Mouse (Mus musculus): ENCODE results near the gene Cds2. TPM values are rescaled to one million over a fixed set of nuclear protein-coding genes. Genes with fewer than 3 reads are reported as not detected.

Cds2 gene
- polyA plus RNA-seq, 1 experiment from 2014 or later: 17.0 TPM

GRCm38 (mm10) chr2:132251911-132252310 lies 11.0 kb upstream of the Cds2 start:
- Histone ChIP-seq H3K27ac (peak overlapping the region; percentile 86; the same call in 1 of the 2 replicates), H3K27me3 (replicated peaks) (no peaks in the 10 kb centered on the region), H3K4me2 (peak overlapping the region; percentile 73), H3K9me3 (no peaks in the 10 kb centered on the region), H3K9ac (peak overlapping the region; percentile 27; the same call in 1 of the 2 replicates), H3K4me3 (replicated peaks) (peak overlapping the region; percentile 69), H3K36me3 (peaks cover 2% of the 10 kb centered on the region; the same call in 1 of the 2 replicates), H3K4me1 (peaks cover 21% of the 10 kb centered on the region)
- 7% methylated on average over 8 of the region's 8 CpGs for WGBS
- ATAC-seq (ENCODE audit: insufficient read depth, low FRiP score, low read depth): no peak

GRCm38 (mm10) chr2:132252542-132253528 lies 10.1 kb upstream of the Cds2 start, which contains the start of gene Pcna:
Gene Pcna, minus strand, starts transcription at chr2:132253314.
- Histone ChIP-seq H3K27me3 (replicated peaks) (no peaks in the 10 kb centered on the region), H3K4me2 (peak within 1 kb of the TSS; percentile 73), H3K27ac (peak within 1 kb of the TSS; percentile 86), H3K9ac (peak within 1 kb of the TSS; percentile 27), H3K4me1 (peaks cover 20% of the 10 kb centered on the region), H3K36me3 (peaks cover 2% of the 10 kb centered on the region; the same call in 1 of the 2 replicates), H3K9me3 (no peaks in the 10 kb centered on the region), H3K4me3 (replicated peaks) (peak within 1 kb of the TSS; percentile 69)
- ATAC-seq (ENCODE audit: insufficient read depth, low FRiP score, low read depth): peak; percentile 99
- under 1% methylated on average over 79 of the region's 79 CpGs for WGBS

- peaks cover 13% of the 10 kb centered on the region; the same call in 1 of the 2 replicates for H3K4me1 ChIP-seq
- peaks cover 2% of the 10 kb centered on the region; the same call in 1 of the 2 replicates for H3K36me3 ChIP-seq
- under 1% methylated on average over 7 of the region's 7 CpGs for WGBS
- no peak for ATAC-seq (ENCODE audit: insufficient read depth, low FRiP score, low read depth)
- peak overlapping the region; percentile 73 for H3K4me2 ChIP-seq
- H3K27ac ChIP-seq: peak overlapping the region; percentile 86
- H3K9ac ChIP-seq: no peak overlapping the region
- no peaks in the 10 kb centered on the region for H3K9me3 ChIP-seq
- H3K27me3 ChIP-seq (replicated peaks): no peaks in the 10 kb centered on the region
- H3K4me3 ChIP-seq (replicated peaks): peak overlapping the region; percentile 69
Observed at GRCm38 (mm10) chr2:132253603-132254002, 9.3 kb upstream of the Cds2 start.

- ATAC-seq (ENCODE audit: insufficient read depth, low FRiP score, low read depth): no peak
- no peak overlapping the region for H3K4me2 ChIP-seq
- no peak overlapping the region for H3K9ac ChIP-seq
- 85% methylated on average over 6 of the region's 6 CpGs for WGBS
- H3K36me3 ChIP-seq: no peaks in the 10 kb centered on the region
- H3K9me3 ChIP-seq: no peaks in the 10 kb centered on the region
- no peak overlapping the region for H3K27ac ChIP-seq
- H3K4me3 ChIP-seq (replicated peaks): no peak overlapping the region
- H3K27me3 ChIP-seq (replicated peaks): no peaks in the 10 kb centered on the region
- 0 out of 2 replicates have a peak, but pooled peaks cover under 1% of the 10 kb centered on the region for H3K4me1 ChIP-seq
Observed at GRCm38 (mm10) chr2:132257350-132258068, 5.4 kb upstream of the Cds2 start.

GRCm38 (mm10) chr2:132260601-132261000 lies 2.3 kb upstream of the Cds2 start:
- Histone ChIP-seq H3K4me2 (no peak overlapping the region), H3K9me3 (no peaks in the 10 kb centered on the region), H3K27me3 (replicated peaks) (no peaks in the 10 kb centered on the region), H3K4me3 (replicated peaks) (no peak overlapping the region), H3K27ac (no peak overlapping the region), H3K4me1 (peaks cover 12% of the 10 kb centered on the region; the same call in 1 of the 2 replicates), H3K36me3 (no peaks in the 10 kb centered on the region), H3K9ac (no peak overlapping the region)
- no peak for ATAC-seq (ENCODE audit: insufficient read depth, low FRiP score, low read depth)
- 94% methylated on average over 3 of the region's 3 CpGs for WGBS

- Histone ChIP-seq H3K4me1 (peaks cover 12% of the 10 kb centered on the region; the same call in 1 of the 2 replicates), H3K4me3 (replicated peaks) (no peak overlapping the region), H3K36me3 (no peaks in the 10 kb centered on the region), H3K4me2 (peak overlapping the region; percentile 64; the same call in 1 of the 2 replicates), H3K9ac (no peak overlapping the region), H3K27me3 (replicated peaks) (no peaks in the 10 kb centered on the region), H3K9me3 (no peaks in the 10 kb centered on the region), H3K27ac (no peak overlapping the region)
- no peak for ATAC-seq (ENCODE audit: insufficient read depth, low FRiP score, low read depth)
- WGBS: 68% methylated on average over 6 of the region's 6 CpGs
Observed at GRCm38 (mm10) chr2:132262175-132262574, 773 bp upstream of the Cds2 start.

GRCm38 (mm10) chr2:132263421-132264265 lies 695 bp downstream of the Cds2 start:
- peak overlapping the region; percentile 58 for H3K27ac ChIP-seq
- 1% methylated on average over 47 of the region's 47 CpGs for WGBS
- no peak; the same call in 1 of the 2 replicates for ATAC-seq (ENCODE audit: insufficient read depth, low FRiP score, low read depth)
- peak overlapping the region; percentile 58 for H3K9ac ChIP-seq
- H3K27me3 ChIP-seq (replicated peaks): no peaks in the 10 kb centered on the region
- peak overlapping the region; percentile 64 for H3K4me2 ChIP-seq
- H3K4me1 ChIP-seq: peaks cover 12% of the 10 kb centered on the region; the same call in 1 of the 2 replicates
- peak overlapping the region; percentile 66 for H3K4me3 ChIP-seq (replicated peaks)
- H3K36me3 ChIP-seq: no peaks in the 10 kb centered on the region
- no peaks in the 10 kb centered on the region for H3K9me3 ChIP-seq

GRCm38 (mm10) chr2:132264266-132264710 lies 1.3 kb downstream of the Cds2 start:
- 19% methylated on average over 6 of the region's 6 CpGs for WGBS
- Histone ChIP-seq H3K27me3 (replicated peaks) (no peaks in the 10 kb centered on the region), H3K4me1 (peaks cover 12% of the 10 kb centered on the region; the same call in 1 of the 2 replicates), H3K9ac (peak overlapping the region; percentile 58; the same call in 1 of the 2 replicates), H3K4me3 (replicated peaks) (peak overlapping the region; percentile 66), H3K4me2 (peak overlapping the region; percentile 64), H3K27ac (no peak overlapping the region), H3K9me3 (no peaks in the 10 kb centered on the region), H3K36me3 (no peaks in the 10 kb centered on the region)
- no peak for ATAC-seq (ENCODE audit: insufficient read depth, low FRiP score, low read depth)

GRCm38 (mm10) chr2:132265196-132265595 lies 2.2 kb downstream of the Cds2 start:
- Histone ChIP-seq H3K27ac (no peak overlapping the region), H3K4me3 (replicated peaks) (no peak overlapping the region), H3K36me3 (no peaks in the 10 kb centered on the region), H3K27me3 (replicated peaks) (no peaks in the 10 kb centered on the region), H3K4me1 (peaks cover 12% of the 10 kb centered on the region; the same call in 1 of the 2 replicates), H3K9me3 (no peaks in the 10 kb centered on the region), H3K9ac (no peak overlapping the region), H3K4me2 (peak overlapping the region; percentile 64; the same call in 1 of the 2 replicates)
- ATAC-seq (ENCODE audit: insufficient read depth, low FRiP score, low read depth): no peak
- WGBS: 74% methylated on average over 9 of the region's 9 CpGs

- no peak for ATAC-seq (ENCODE audit: insufficient read depth, low FRiP score, low read depth)
- Histone ChIP-seq H3K27me3 (replicated peaks) (no peaks in the 10 kb centered on the region), H3K4me2 (no peak overlapping the region), H3K36me3 (no peaks in the 10 kb centered on the region), H3K27ac (no peak overlapping the region), H3K9me3 (no peaks in the 10 kb centered on the region), H3K9ac (no peak overlapping the region), H3K4me3 (replicated peaks) (no peak overlapping the region), H3K4me1 (peaks cover 12% of the 10 kb centered on the region; the same call in 1 of the 2 replicates)
- 84% methylated on average over 3 of the region's 3 CpGs for WGBS
Observed at GRCm38 (mm10) chr2:132266086-132266485, 3.1 kb downstream of the Cds2 start.

- no peak overlapping the region for H3K9ac ChIP-seq
- H3K4me1 ChIP-seq: peaks cover 6% of the 10 kb centered on the region; the same call in 1 of the 2 replicates
- WGBS: 84% methylated on average over 3 of the region's 3 CpGs
- H3K9me3 ChIP-seq: no peaks in the 10 kb centered on the region
- no peak overlapping the region for H3K4me2 ChIP-seq
- no peaks in the 10 kb centered on the region for H3K27me3 ChIP-seq (replicated peaks)
- H3K36me3 ChIP-seq: no peaks in the 10 kb centered on the region
- ATAC-seq (ENCODE audit: insufficient read depth, low FRiP score, low read depth): no peak; the same call in 1 of the 2 replicates
- no peak overlapping the region for H3K4me3 ChIP-seq (replicated peaks)
- no peak overlapping the region for H3K27ac ChIP-seq
Observed at GRCm38 (mm10) chr2:132269217-132269616, 6.3 kb downstream of the Cds2 start.
